Mouse (Mus musculus) liver, embryonic 11.5 days (tissue): ENCODE results near the gene Pid1. TPM values are rescaled to one million over a fixed set of nuclear protein-coding genes. Genes with fewer than 3 reads are reported as not detected.

Experiments
- ATAC-seq: fragments of 200-750 bp; cut with Nextera tagmentation; replicated peaks from 2 replicates; pipeline ENCODE4 v1.8.0; 2017; ENCODE audit warnings: moderate number of reproducible peaks, mild to moderate bottlenecking, moderate TSS enrichment, moderate library complexity; ENCODE audit not compliant: low FRiP score
- DNase-seq: peaks from one replicate; pipeline ENCODE4 v3.0.0-alpha.2; 2017; ENCODE audit warnings: low spot score
- H3K27ac ChIP-seq: fragments of 300-500 bp; sonication (generic); 2 replicates; pipeline ENCODE4 v1.5.1; 2014; ENCODE audit warnings: mild to moderate bottlenecking, low read depth, low read length, control low read depth
- H3K27me3 ChIP-seq: fragments of 300-500 bp; sonication (generic); replicated peaks from 2 replicates; pipeline ENCODE4 v1.6.1; 2014; ENCODE audit warnings: low read length, mixed read lengths; ENCODE audit not compliant: control insufficient read depth, insufficient read depth
- H3K36me3 ChIP-seq: fragments of 300-500 bp; sonication (generic); 2 replicates; pipeline ENCODE4 v1.6.1; 2014; ENCODE audit warnings: mild to moderate bottlenecking, low read length, moderate library complexity, mixed read lengths; ENCODE audit not compliant: control insufficient read depth, insufficient read depth
- H3K4me1 ChIP-seq: fragments of 300-500 bp; sonication (generic); replicated peaks from 2 replicates; pipeline ENCODE4 v1.6.1; 2014; ENCODE audit warnings: low read length, mixed read lengths; ENCODE audit not compliant: control insufficient read depth, insufficient read depth
- H3K4me2 ChIP-seq: fragments of 300-500 bp; sonication (generic); 2 replicates; pipeline ENCODE4 v1.6.1; 2014; ENCODE audit warnings: mild to moderate bottlenecking, control low read depth, moderate library complexity
- H3K4me3 ChIP-seq: fragments of 300-500 bp; sonication (generic); 2 replicates; pipeline ENCODE4 v1.5.1; 2014; ENCODE audit warnings: low read depth, low read length, control low read depth
- H3K9ac ChIP-seq: fragments of 300-500 bp; sonication (generic); 2 replicates; pipeline ENCODE4 v1.6.1; 2014; ENCODE audit warnings: low read depth, low read length, control low read depth
- H3K9me3 ChIP-seq: fragments of 300-500 bp; sonication (generic); 2 replicates; pipeline ENCODE4 v1.6.1; 2016; ENCODE audit warnings: low read length, inconsistent platforms, mixed read lengths; ENCODE audit not compliant: control insufficient read depth
- WGBS: fragments of 180-500 bp; shearing (Covaris S2); extraction: QIAGEN DNeasy Blood & Tissue Kit; methylation state at CpG from one replicate; pipeline ENCODE4 v1.1.7; 2014; 5-methylcytosine and 5-hydroxymethylcytosine counted together
- polyA plus RNA-seq: library from polyadenylated mRNA; unstranded; fragments of >200 nt; fragmentation: Nextera tagmentation; extraction: Ambion mirVana; gene quantifications from 2 replicates; pipeline ENCODE4 v1.2.1, GENCODE M21; 2014

The Pid1 gene
- polyA plus RNA-seq: 20.6 and 20.7 TPM in 2 replicates

- 81% methylated on average over 8 of the region's 8 CpGs for WGBS
- Histone ChIP-seq H3K9me3 (no peaks in the 10 kb centered on the region), H3K4me3 (no peak within 1 kb of the TSS), H3K9ac (no peak within 1 kb of the TSS), H3K36me3 (no peaks in the 10 kb centered on the region), H3K4me2 (no peak within 1 kb of the TSS), H3K4me1 (no peaks in the 10 kb centered on the region), H3K27me3 (no peaks in the 10 kb centered on the region), H3K27ac (no peak within 1 kb of the TSS)
- DNase-seq: no peak
- ATAC-seq: no peak
Observed at GRCm38 (mm10) chr1:84363967-84364366, at the start of gene Pid1. Gene Pid1 (minus strand): TSS chr1:84364180.

- no peak for DNase-seq
- Histone ChIP-seq H3K4me3 (no peak overlapping the region), H3K9me3 (no peaks in the 10 kb centered on the region), H3K9ac (no peak overlapping the region), H3K27ac (no peak overlapping the region), H3K36me3 (no peaks in the 10 kb centered on the region), H3K4me1 (no peaks in the 10 kb centered on the region), H3K4me2 (no peak overlapping the region), H3K27me3 (no peaks in the 10 kb centered on the region)
- 75% methylated on average over 2 of the region's 2 CpGs for WGBS
- no peak for ATAC-seq
Observed at GRCm38 (mm10) chr1:84409514-84409913, 45.5 kb upstream of the Pid1 start.

GRCm38 (mm10) chr1:84408873-84409272 lies 44.9 kb upstream of the Pid1 start:
- H3K4me2 ChIP-seq: no peak overlapping the region
- 81% methylated on average over 2 of the region's 2 CpGs for WGBS

GRCm38 (mm10) chr1:84406891-84407290 lies 42.9 kb upstream of the Pid1 start:
- no peak for DNase-seq
- 47% methylated on average over 4 of the region's 4 CpGs for WGBS
- H3K9me3 ChIP-seq: no peaks in the 10 kb centered on the region
- H3K27ac ChIP-seq: no peak overlapping the region
- no peak overlapping the region for H3K9ac ChIP-seq
- H3K27me3 ChIP-seq: no peaks in the 10 kb centered on the region
- no peak overlapping the region for H3K4me3 ChIP-seq
- no peak overlapping the region for H3K4me2 ChIP-seq
- H3K36me3 ChIP-seq: no peaks in the 10 kb centered on the region
- ATAC-seq: no peak
- H3K4me1 ChIP-seq: no peaks in the 10 kb centered on the region

More at GRCm38 (mm10) chr1:84408873-84409272, 44.9 kb upstream of the Pid1 start:
- Histone ChIP-seq H3K36me3 (no peaks in the 10 kb centered on the region), H3K9me3 (no peaks in the 10 kb centered on the region), H3K4me1 (no peaks in the 10 kb centered on the region), H3K9ac (no peak overlapping the region), H3K4me3 (no peak overlapping the region), H3K27ac (no peak overlapping the region), H3K27me3 (no peaks in the 10 kb centered on the region)
- no peak for DNase-seq
- no peak for ATAC-seq

- 86% methylated on average over 5 of the region's 5 CpGs for WGBS
- H3K4me2 ChIP-seq: no peak overlapping the region
- DNase-seq: no peak
Observed at GRCm38 (mm10) chr1:84405551-84406290, 41.7 kb upstream of the Pid1 start.

GRCm38 (mm10) chr1:84404880-84405279 lies 40.9 kb upstream of the Pid1 start:
- ATAC-seq (no peak), DNase-seq (no peak)
- H3K9ac ChIP-seq: no peak overlapping the region
- WGBS: 47% methylated on average over 12 of the region's 12 CpGs
- H3K4me3 ChIP-seq: no peak overlapping the region
- no peaks in the 10 kb centered on the region for H3K36me3 ChIP-seq
- no peak overlapping the region for H3K4me2 ChIP-seq
- H3K4me1 ChIP-seq: no peaks in the 10 kb centered on the region
- H3K9me3 ChIP-seq: no peaks in the 10 kb centered on the region
- no peaks in the 10 kb centered on the region for H3K27me3 ChIP-seq
- no peak overlapping the region for H3K27ac ChIP-seq

More at GRCm38 (mm10) chr1:84405551-84406290, 41.7 kb upstream of the Pid1 start:
- no peak for ATAC-seq
- Histone ChIP-seq H3K4me1 (no peaks in the 10 kb centered on the region), H3K36me3 (no peaks in the 10 kb centered on the region), H3K9ac (no peak overlapping the region), H3K27ac (no peak overlapping the region), H3K9me3 (no peaks in the 10 kb centered on the region), H3K4me3 (no peak overlapping the region), H3K27me3 (no peaks in the 10 kb centered on the region)

- Histone ChIP-seq H3K4me1 (no peaks in the 10 kb centered on the region), H3K9me3 (no peaks in the 10 kb centered on the region), H3K36me3 (no peaks in the 10 kb centered on the region), H3K27ac (no peak overlapping the region), H3K27me3 (no peaks in the 10 kb centered on the region), H3K4me2 (no peak overlapping the region), H3K4me3 (no peak overlapping the region), H3K9ac (no peak overlapping the region)
- DNase-seq: no peak
- WGBS: 79% methylated on average over 1 of the region's 1 CpGs
- ATAC-seq: no peak
Observed at GRCm38 (mm10) chr1:84402154-84402553, 38.2 kb upstream of the Pid1 start.

- no peaks in the 10 kb centered on the region for H3K27me3 ChIP-seq
- ATAC-seq (no peak), DNase-seq (no peak)
- no peak overlapping the region for H3K27ac ChIP-seq
- H3K4me1 ChIP-seq: no peaks in the 10 kb centered on the region
- H3K4me3 ChIP-seq: no peak overlapping the region
- 86% methylated on average over 3 of the region's 3 CpGs for WGBS
- H3K9ac ChIP-seq: no peak overlapping the region
- no peaks in the 10 kb centered on the region for H3K9me3 ChIP-seq
- no peaks in the 10 kb centered on the region for H3K36me3 ChIP-seq
- no peak overlapping the region for H3K4me2 ChIP-seq
Observed at GRCm38 (mm10) chr1:84399671-84400070, 35.7 kb upstream of the Pid1 start.

GRCm38 (mm10) chr1:84399118-84399517 lies 35.1 kb upstream of the Pid1 start:
- WGBS: 86% methylated on average over 4 of the region's 4 CpGs
- Histone ChIP-seq H3K9me3 (no peaks in the 10 kb centered on the region), H3K4me1 (no peaks in the 10 kb centered on the region), H3K36me3 (no peaks in the 10 kb centered on the region), H3K4me2 (no peak overlapping the region), H3K9ac (no peak overlapping the region), H3K27ac (no peak overlapping the region), H3K4me3 (no peak overlapping the region), H3K27me3 (no peaks in the 10 kb centered on the region)
- no peak for ATAC-seq
- DNase-seq: no peak
